Mouse (Mus musculus): Measurements from ENCODE around the gene Jak1. TPM values are rescaled to one million over a fixed set of nuclear protein-coding genes. Genes with fewer than 3 reads are reported as not detected.
A peak's percentile ranks its signal among the peaks of the same experiment; 100 is the strongest.

Jak1 gene
- total and polyA plus RNA-seq, 2 experiments from 2014 or later = 68.7 to 71.1 TPM

DNA sequence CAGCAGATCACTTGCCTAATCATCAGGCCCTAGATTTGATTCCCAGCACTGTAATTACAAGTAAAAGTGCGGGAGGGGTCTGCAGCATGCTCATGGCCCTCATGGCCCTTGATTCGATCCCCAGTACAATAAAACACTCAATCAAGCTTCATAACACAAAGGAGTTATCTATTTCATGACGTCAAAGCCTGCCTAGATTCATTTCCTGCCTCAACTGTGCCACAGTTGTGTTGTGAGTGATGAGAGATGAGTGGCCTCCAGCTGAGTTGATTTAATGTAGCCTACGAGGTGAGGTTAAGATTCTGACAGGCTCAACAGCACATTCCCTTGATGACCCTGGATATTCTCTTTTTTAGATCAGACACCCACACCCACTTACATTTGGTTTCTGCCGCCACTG lies 86.0 kb downstream of the Jak1 start:
- 65% methylated on average over 5 of the region's 5 CpGs for WGBS
- no peak for ATAC-seq
- H3K4me3 ChIP-seq (ENCODE audit: low read depth, low read length) = no peak overlapping the region

DNA sequence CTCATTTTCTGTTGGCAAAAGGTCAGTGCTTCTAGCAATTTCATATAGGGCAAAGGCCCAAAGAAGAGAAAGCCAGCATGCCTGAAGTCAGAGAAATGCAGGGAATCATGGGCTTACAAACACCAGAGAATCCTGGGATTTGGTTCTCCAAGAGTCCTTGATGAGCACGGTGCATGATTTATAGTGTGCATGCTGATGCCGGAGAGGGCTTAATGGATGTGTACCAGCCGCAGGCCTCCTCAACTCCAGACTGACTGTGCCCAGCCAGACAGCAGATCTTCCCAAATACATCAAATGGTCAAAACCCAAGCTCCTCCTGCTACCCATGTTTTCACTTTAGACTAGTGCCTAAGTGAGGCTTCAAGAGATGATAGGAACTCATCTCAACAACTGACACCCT lies 87.3 kb downstream of the Jak1 start:
- no peak overlapping the region for H3K27ac ChIP-seq (ENCODE audit: low read depth, low read length)
- no peak for TF ChIP-seq CTCF (IDR thresholded peaks at IDR 0.05; ENCODE audit: low read depth)
- no peaks in the 10 kb centered on the region for H3K9me3 ChIP-seq (ENCODE audit: low read length)
- ATAC-seq (no peak), DNase-seq (no peak)
- H3K36me3 ChIP-seq (ENCODE audit: insufficient read depth) = peaks cover 21% of the 10 kb centered on the region
- H3K27me3 ChIP-seq (ENCODE audit: insufficient read depth, low read length) = no peaks in the 10 kb centered on the region
- WGBS = 96% methylated on average over 3 of the region's 3 CpGs
- H3K4me3 ChIP-seq (ENCODE audit: low read depth, low read length) = no peak overlapping the region
- no peak overlapping the region for H3K4me2 ChIP-seq (ENCODE audit: low read depth)
- no peaks in the 10 kb centered on the region for H3K4me1 ChIP-seq (ENCODE audit: insufficient read depth)
- H3K9ac ChIP-seq = no peak overlapping the region

More for the DNA sequence above, 86.0 kb downstream of the Jak1 start:
- Histone ChIP-seq H3K4me2 (ENCODE audit: low read depth) (no peak overlapping the region), H3K9ac (no peak overlapping the region), H3K27me3 (ENCODE audit: insufficient read depth, low read length) (no peaks in the 10 kb centered on the region), H3K27ac (ENCODE audit: low read depth, low read length) (no peak overlapping the region), H3K36me3 (ENCODE audit: insufficient read depth) (peaks cover 29% of the 10 kb centered on the region), H3K4me1 (ENCODE audit: insufficient read depth) (no peaks in the 10 kb centered on the region), H3K9me3 (ENCODE audit: low read length) (no peaks in the 10 kb centered on the region)
- DNase-seq = no peak
- TF ChIP-seq CTCF (IDR thresholded peaks at IDR 0.05; ENCODE audit: low read depth) = no peak

DNA sequence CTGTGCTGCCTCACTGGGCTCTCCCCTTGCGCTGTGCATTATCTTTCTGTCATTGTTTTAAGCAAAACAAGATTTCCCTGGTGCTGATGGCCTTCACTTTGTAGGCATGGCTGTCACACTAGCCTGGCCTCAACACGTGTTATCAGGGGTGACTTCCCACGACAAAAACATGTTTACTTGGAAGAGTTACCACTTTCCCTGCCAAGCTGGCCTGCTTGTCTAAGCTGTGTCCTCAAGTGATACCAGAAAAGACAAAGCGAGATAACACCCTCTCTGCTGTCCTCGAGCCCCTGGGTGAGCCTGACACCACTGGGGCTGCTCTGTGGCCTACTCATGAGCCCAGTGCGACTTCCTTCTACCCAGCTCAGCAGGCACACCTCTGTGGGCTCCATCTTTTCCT lies 89.0 kb downstream of the Jak1 start:
- H3K4me3 ChIP-seq (ENCODE audit: low read depth, low read length) = no peak overlapping the region
- H3K27ac ChIP-seq (ENCODE audit: low read depth, low read length) = no peak overlapping the region
- ATAC-seq (no peak), DNase-seq (no peak)
- no peaks in the 10 kb centered on the region for H3K27me3 ChIP-seq (ENCODE audit: insufficient read depth, low read length)
- H3K4me1 ChIP-seq (ENCODE audit: insufficient read depth) = no peaks in the 10 kb centered on the region
- no peak overlapping the region for H3K4me2 ChIP-seq (ENCODE audit: low read depth)
- no peaks in the 10 kb centered on the region for H3K9me3 ChIP-seq (ENCODE audit: low read length)
- peaks cover 22% of the 10 kb centered on the region for H3K36me3 ChIP-seq (ENCODE audit: insufficient read depth)
- TF ChIP-seq CTCF (IDR thresholded peaks at IDR 0.05; ENCODE audit: low read depth) = no peak
- H3K9ac ChIP-seq = no peak overlapping the region
- 83% methylated on average over 6 of the region's 6 CpGs for WGBS

- Histone ChIP-seq H3K4me2 (ENCODE audit: low read depth) (no peak overlapping the region), H3K27ac (ENCODE audit: low read depth, low read length) (no peak overlapping the region), H3K27me3 (ENCODE audit: insufficient read depth, low read length) (no peaks in the 10 kb centered on the region), H3K9me3 (ENCODE audit: low read length) (no peaks in the 10 kb centered on the region), H3K4me3 (ENCODE audit: low read depth, low read length) (no peak overlapping the region), H3K9ac (no peak overlapping the region), H3K36me3 (ENCODE audit: insufficient read depth) (peaks cover 32% of the 10 kb centered on the region), H3K4me1 (ENCODE audit: insufficient read depth) (no peaks in the 10 kb centered on the region)
- no peak for TF ChIP-seq CTCF (IDR thresholded peaks at IDR 0.05; ENCODE audit: low read depth)
- WGBS = 80% methylated on average over 10 of the region's 10 CpGs
- DNase-seq = no peak
- 0 out of 2 replicates have a peak, but pooled peaks have one; percentile 16 for ATAC-seq
These were observed 90.0 kb downstream of the Jak1 start for GRCm38 (mm10) chr4:101174916-101175625.

GRCm38 (mm10) chr4:101172738-101173137 lies 92.3 kb downstream of the Jak1 start:
- Histone ChIP-seq H3K9ac (no peak overlapping the region), H3K4me2 (ENCODE audit: low read depth) (no peak overlapping the region), H3K27ac (ENCODE audit: low read depth, low read length) (no peak overlapping the region), H3K27me3 (ENCODE audit: insufficient read depth, low read length) (no peaks in the 10 kb centered on the region), H3K4me3 (ENCODE audit: low read depth, low read length) (no peak overlapping the region), H3K9me3 (ENCODE audit: low read length) (no peaks in the 10 kb centered on the region), H3K4me1 (ENCODE audit: insufficient read depth) (no peaks in the 10 kb centered on the region), H3K36me3 (ENCODE audit: insufficient read depth) (peaks cover 43% of the 10 kb centered on the region)
- WGBS = 86% methylated on average over 2 of the region's 2 CpGs
- ATAC-seq (no peak), DNase-seq (no peak)
- TF ChIP-seq CTCF (IDR thresholded peaks at IDR 0.05; ENCODE audit: low read depth) = no peak

DNA sequence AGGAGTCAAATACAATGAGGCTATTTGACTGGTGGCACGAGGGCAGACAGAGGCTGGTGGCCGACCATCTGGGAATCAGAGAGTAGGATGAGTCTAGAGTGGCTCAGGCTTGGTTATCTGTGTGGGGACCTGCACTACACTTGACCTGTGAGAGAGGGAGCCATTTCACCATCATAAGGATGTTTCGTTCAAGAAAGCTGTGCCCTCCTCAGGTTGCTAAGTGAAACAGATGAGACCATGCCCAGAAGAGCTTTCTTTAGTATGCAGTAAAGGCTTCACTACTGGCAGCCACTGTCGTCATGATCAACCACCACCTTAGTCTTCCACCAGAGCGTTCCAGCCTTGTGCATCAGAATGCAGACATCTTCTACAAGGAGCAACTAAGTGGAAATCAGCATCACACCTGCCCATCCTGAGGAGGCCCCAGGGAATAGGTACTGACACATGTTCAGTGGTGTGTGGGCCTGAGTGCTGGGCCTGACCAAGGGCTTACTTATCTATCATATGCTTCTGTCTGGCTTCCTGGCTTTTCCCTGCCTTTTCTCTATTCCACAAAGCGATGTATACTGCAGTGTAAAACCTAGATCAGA lies 96.8 kb downstream of the Jak1 start:
- TF ChIP-seq CTCF (IDR thresholded peaks at IDR 0.05; ENCODE audit: low read depth) = peak; percentile 76
- 48% methylated on average over 6 of the region's 6 CpGs for WGBS
- peak; percentile 51 for DNase-seq
- H3K9me3 ChIP-seq (ENCODE audit: low read length) = no peaks in the 10 kb centered on the region
- no peak overlapping the region for H3K4me2 ChIP-seq (ENCODE audit: low read depth)
- H3K27me3 ChIP-seq (ENCODE audit: insufficient read depth, low read length) = no peaks in the 10 kb centered on the region
- no peak overlapping the region for H3K9ac ChIP-seq
- no peak overlapping the region for H3K4me3 ChIP-seq (ENCODE audit: low read depth, low read length)
- peaks cover 45% of the 10 kb centered on the region for H3K36me3 ChIP-seq (ENCODE audit: insufficient read depth)
- ATAC-seq = peak; percentile 88
- H3K27ac ChIP-seq (ENCODE audit: low read depth, low read length) = no peak overlapping the region
- no peaks in the 10 kb centered on the region for H3K4me1 ChIP-seq (ENCODE audit: insufficient read depth)

GRCm38 (mm10) chr4:101167777-101168176 lies 97.3 kb downstream of the Jak1 start:
- H3K27ac ChIP-seq (ENCODE audit: low read depth, low read length) = no peak overlapping the region
- DNase-seq = no peak
- H3K4me2 ChIP-seq (ENCODE audit: low read depth) = no peak overlapping the region
- no peak for TF ChIP-seq CTCF (IDR thresholded peaks at IDR 0.05; ENCODE audit: low read depth)
- no peaks in the 10 kb centered on the region for H3K9me3 ChIP-seq (ENCODE audit: low read length)
- no peak overlapping the region for H3K9ac ChIP-seq
- no peaks in the 10 kb centered on the region for H3K4me1 ChIP-seq (ENCODE audit: insufficient read depth)
- ATAC-seq = no peak
- peaks cover 50% of the 10 kb centered on the region for H3K36me3 ChIP-seq (ENCODE audit: insufficient read depth)
- H3K4me3 ChIP-seq (ENCODE audit: low read depth, low read length) = no peak overlapping the region
- 72% methylated on average over 1 of the region's 1 CpGs for WGBS
- H3K27me3 ChIP-seq (ENCODE audit: insufficient read depth, low read length) = no peaks in the 10 kb centered on the region

Measured in forebrain, postnatal 0 days (tissue).